Mouse (Mus musculus) stomach, postnatal 0 days (tissue): ENCODE measurements around the gene Spaca4.

Experiments used
- CTCF ChIP-seq: IDR thresholded peaks from 2 replicates; pipeline ENCODE4 v1.5.1; 2016; ENCODE audit warnings: antibody characterized with exemption, low read depth, mild to moderate bottlenecking, moderate library complexity
- EP300 ChIP-seq: optimal IDR thresholded peaks from 2 replicates; pipeline ENCODE3; 2016; ENCODE audit warnings: antibody characterized with exemption

GRCm38 (mm10) chr7:45767500-45767899, 41.9 kb upstream of the Spaca4 start:
- peak; percentile 29; the same call in 1 of the 2 replicates for TF ChIP-seq CTCF
- TF ChIP-seq EP300, result no peak
